Mouse (Mus musculus): ENCODE data around the gene Syt6.
"Not testable (repeated sequence)": the region's sequence is repeated elsewhere in the genome, so short reads cannot be mapped to it uniquely, and the experiment has no call there.

The Syt6 gene

DNA sequence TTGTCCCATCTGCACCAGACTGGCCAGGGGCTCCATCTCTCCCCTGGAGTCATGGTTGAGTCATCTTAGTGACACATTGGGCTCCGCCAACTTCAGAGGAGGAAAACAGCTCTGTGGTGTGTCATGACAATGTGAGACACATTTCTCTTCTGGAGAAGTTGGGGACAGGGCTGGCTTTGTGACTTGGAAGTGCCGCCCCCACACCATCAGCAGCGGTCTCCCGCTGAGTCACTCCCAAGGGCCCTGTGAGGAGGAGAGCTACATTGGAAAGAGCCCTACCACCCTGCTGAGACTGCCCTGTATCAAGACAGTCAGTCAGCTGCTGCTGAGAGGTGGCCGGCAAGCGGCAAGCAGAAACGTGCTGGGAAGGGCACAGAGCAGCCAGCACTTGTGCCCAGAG lies 26.0 kb downstream of the Syt6 start:
- DNase-seq (ENCODE audit: low read depth, low spot score) = no peak

GRCm38 (mm10) chr3:103601561-103601960 lies 26.5 kb downstream of the Syt6 start:
- no peak for DNase-seq (ENCODE audit: low read depth, low spot score)

DNA sequence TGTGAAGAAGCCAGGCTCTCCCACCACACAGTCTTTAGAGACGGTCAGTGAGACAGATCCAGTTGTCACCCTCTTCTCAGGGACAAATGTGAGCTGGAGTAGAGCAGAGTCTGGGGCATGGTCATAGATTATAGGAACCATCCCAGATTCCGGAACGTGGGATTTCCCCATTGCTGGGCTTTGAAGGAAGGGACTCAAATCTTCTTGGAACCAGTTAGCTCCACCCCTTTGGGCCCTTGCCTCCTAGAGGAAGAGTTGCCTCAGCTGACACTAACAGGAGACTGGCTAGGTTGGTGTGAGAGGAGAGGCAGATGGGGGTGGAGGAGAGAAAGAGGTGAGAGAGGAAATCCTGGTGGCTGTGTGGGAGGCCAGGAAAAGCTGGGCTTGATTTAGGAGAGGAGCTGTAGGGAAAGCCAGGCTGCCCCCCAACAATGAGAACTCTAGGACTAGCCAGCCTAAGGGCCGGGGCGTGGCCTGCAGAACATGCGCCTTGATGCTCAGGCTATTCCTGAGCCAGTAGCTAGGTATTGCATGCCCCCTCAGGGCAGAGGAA lies 31.1 kb downstream of the Syt6 start:
- DNase-seq (ENCODE audit: low read depth, low spot score) = no peak

- no peak for DNase-seq (ENCODE audit: low read depth, low spot score)
Observed at GRCm38 (mm10) chr3:103606660-103607595, 31.9 kb downstream of the Syt6 start.

DNA sequence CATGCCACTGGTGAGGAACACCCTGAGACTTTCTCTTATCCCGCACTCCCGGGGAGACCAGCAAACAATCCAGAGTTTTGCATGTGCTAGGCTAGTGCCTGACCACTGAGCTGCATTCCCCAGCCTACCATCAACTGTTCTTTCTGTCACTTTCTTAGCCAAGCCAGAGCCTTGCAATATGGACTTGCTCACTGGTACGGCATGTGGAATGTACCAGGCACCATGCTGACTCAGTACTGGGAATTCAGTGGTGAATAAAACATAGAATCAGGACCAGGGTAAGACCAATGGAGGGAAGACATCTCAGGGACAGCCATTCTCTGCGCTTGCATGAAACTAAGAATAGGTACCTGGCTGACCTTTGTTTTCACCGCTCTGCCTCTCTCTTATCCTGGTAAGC lies 35.2 kb downstream of the Syt6 start:
- DNase-seq (ENCODE audit: low read depth, low spot score) = no peak

DNA sequence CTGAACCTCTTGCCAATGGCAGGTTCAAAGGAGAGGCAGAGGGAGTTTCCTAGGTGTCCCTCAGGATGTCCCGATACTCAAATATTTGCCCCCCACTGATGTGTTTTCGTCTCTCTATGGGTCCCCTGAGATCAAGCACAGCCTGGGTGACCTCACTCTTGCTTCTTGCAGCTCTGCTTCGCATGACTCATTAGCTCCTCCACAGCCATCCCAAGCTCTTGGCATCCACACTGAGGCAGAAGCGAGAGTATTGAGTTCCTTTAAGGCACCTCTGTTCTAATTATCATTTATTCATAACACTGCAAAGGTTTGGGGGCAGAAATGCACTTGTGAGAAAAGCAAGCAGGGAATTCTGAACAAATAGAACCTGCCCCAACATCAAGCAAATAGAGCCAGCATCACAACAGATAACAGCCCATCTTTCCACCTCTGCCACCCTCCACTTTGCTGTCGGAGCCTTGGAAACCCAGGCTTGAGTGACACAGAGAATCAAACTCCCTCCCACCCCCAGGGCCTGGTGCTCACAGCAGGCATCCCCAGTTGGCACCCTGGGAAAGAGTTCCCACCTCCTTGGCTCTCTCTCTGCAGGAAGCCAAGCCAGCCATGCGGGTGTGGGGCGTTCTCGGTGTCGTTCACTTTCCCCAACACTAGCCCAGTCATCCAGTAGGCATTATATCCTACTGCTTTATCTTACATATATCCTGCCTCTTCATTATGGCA lies 37.8 kb downstream of the Syt6 start:
- no peak for DNase-seq (ENCODE audit: low read depth, low spot score)

DNA sequence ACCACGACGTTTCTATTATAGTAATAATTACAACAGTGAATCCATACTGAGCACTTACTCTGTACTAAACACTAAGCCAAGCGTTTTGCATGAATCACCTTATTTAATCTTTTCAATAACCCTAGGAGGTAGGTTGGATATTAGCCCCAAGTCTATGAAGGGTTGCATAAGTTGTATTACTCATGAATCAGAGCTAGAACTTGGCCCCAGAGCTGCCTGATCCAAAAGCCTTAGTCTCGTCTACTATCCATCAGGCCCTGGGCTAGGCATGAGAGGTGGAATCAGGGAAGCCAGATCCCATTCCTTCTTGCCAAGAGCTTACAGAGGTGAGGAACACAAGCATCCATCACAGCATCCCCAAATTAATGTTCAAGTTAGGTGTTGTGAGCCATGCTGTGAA lies 40.6 kb downstream of the Syt6 start:
- DNase-seq (ENCODE audit: low read depth, low spot score) = no peak

DNA sequence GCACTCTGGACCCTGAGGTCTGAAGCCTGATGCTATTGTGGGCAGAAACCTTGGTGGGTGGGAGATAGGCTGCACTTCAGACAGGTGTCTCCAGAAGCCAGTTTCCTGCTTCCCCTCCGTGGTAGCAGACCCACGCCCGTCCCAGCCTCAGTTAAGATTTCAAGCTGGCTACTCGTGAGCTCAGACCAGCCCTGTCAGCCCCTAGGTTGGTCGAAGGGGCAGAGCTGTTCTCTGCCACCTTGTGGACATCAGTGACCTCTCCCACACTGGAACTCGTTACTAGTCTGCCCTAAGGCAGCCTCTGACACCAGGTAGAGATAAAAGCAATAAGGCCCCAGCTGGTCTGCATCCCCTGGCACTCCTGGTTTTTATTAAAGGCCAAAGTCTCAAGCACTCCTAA lies 42.0 kb downstream of the Syt6 start:
- no peak for DNase-seq (ENCODE audit: low read depth, low spot score)

DNA sequence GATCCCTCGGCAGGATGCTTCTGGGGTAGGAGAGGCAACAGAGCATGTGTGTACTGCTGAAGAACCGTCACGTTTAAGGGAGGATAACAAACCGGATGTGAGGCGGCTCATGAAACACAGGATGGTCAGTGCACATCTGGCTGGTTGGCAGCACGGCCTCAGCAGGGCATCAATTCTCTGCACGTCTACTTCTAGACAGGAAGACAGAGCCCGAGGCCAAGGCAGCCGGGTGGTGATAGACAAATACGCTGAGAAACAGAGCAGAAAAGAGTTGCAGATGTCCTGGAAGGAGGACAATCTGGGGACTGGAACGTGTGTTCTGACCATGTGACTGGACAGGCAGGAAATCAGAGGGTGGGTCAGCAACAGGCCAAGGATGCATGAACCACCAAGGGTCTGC lies 45.1 kb downstream of the Syt6 start:
- no peak for DNase-seq (ENCODE audit: low read depth, low spot score)

DNA sequence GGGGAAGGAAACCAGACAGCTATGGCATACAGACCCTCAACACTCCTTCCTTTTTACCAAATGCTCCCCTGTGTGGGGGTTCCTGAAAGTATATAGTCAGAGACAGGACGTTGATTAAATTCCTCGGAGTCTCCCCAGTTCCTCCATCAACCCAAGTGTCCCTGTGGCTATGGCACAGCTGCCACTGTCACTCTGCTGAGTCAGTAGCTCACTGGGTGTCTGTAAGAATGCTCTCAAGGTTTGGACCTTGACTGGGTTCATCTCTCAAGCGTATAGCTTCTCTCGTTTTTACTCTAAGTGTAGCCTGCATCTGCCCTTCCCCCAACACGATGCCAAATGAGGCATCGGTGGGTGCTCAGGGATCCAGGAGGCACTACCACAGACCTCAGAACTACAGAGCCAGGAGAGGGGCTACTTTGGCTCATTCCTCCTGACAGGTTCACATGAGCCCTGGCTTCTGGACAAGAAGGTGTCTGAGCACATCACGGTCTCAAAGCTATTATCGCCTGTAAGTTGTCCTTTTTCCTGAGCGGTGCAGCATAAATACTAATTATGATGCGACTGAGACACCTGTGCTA lies 49.0 kb downstream of the Syt6 start:
- no peak for DNase-seq (ENCODE audit: low read depth, low spot score)

DNA sequence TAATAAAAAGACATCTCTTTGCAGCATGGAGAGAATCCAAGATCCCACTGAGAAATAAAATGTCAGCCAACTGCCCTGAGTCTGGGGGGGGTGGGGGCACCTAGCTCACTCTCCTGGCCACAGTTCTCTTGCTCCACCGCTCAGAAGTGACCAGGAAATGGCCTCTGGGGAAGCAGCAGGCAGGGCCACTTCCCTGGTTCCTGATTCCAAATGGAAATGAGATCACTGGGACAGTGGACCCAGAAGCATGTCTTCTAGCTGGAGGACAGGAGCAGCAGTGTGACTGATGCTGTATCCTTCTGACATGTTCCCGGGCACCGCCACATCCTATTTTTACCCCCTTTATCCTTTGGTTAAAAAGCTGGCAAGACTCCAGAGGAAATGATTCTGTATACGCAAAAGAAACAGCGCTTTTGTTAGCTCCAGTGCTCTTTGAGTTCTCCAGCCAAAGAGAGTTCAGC lies 49.6 kb downstream of the Syt6 start:
- DNase-seq (ENCODE audit: low read depth, low spot score) = no peak

DNA sequence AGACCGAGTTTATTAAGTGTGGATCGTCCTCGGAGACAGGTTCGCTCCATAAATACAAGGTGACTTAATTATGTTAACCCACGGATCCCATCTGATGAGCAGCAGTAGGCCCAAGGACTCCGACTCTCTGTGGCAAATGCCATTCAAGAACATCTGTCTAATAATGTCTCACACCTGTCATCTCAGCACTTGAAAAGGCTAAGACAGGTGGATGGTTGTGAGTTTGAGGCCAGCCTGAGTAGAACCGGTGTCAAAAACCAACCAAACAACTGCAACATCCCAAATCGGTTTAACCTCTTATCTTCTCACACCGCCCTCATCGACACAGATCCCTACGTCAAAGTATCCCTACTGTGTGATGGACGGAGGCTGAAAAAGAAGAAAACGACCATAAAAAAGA lies 50.1 kb downstream of the Syt6 start:
- DNase-seq (ENCODE audit: low read depth, low spot score) = no peak

- DNase-seq (ENCODE audit: low read depth, low spot score) = no peak
Observed at GRCm38 (mm10) chr3:103626481-103626880, 51.5 kb downstream of the Syt6 start.

GRCm38 (mm10) chr3:103627661-103628060 lies 52.6 kb downstream of the Syt6 start:
- DNase-seq (ENCODE audit: low read depth, low spot score) = no peak

- no peak for DNase-seq (ENCODE audit: low read depth, low spot score)
Observed at GRCm38 (mm10) chr3:103633124-103633523, 58.1 kb downstream of the Syt6 start.

DNA sequence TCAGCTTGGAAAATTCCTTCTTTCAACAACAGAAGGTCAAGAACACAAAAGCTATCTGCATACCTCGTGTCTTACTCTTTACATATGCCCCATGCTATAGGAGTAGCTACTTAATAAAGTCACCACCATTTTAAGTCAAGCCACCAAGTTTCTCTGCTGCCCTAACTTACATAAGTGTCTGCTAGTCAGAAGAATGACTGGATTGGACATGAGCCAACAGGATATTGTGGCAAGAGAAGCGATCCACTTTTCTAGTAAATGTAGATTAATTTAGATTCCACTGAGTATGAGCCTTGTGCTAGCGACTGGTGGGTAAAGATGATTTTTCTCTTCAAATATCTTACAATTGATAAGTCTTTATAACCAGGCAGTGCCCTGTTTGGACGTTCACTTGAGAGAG lies 58.8 kb downstream of the Syt6 start:
- no peak for DNase-seq (ENCODE audit: low read depth, low spot score)

GRCm38 (mm10) chr3:103634256-103634655 lies 59.2 kb downstream of the Syt6 start:
- no peak for DNase-seq (ENCODE audit: low read depth, low spot score)

GRCm38 (mm10) chr3:103637641-103638040 lies 62.6 kb downstream of the Syt6 start:
- DNase-seq (ENCODE audit: low read depth, low spot score) = no peak

GRCm38 (mm10) chr3:103640226-103640803 lies 65.3 kb downstream of the Syt6 start:
- DNase-seq (ENCODE audit: low read depth, low spot score) = no peak

DNA sequence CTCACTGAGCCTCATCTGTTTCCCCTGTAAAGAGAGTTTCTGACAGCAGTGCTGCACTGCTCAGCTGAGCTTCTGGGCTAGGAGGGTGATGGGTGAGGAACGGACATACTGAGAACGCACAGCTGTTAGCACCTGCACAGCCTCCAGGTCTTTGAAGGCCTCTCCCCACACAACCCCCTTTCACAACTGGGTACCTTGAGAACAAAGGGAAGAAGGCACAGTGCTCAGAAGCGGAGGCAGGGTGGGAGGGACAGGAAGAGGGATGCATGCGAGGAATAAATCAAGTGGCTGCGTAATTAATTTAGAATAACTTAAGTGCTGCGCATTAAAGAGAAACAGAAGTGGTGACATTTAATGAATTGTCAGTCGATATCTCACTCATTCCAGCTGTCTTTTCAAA lies 66.3 kb downstream of the Syt6 start:
- DNase-seq (ENCODE audit: low read depth, low spot score) = peak; percentile 33

DNA sequence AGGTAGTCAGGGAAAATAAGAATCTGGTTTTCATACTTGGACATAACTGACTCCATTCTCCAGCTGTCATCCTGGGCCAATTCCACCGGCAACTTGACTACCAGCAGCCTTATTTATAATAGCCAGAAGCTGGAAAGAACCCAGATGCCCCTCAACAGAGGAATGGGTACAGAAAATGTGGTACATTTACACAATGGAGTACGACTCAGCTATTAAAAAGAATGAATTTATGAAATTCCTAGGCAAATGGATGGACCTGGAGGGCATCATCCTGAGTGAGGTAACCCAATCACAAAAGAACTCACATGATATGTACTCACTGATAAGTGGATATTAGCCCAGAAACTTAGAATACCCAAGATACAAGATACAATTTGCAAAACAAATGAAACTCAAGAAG lies 70.9 kb downstream of the Syt6 start, which contains the start of gene Atg4a-ps:
Atg4a-ps (minus strand) TSS at position 101 of the 400 bp plus-strand sequence.
- DNase-seq (ENCODE audit: low read depth, low spot score) = not testable (repeated sequence)
